Mouse (Mus musculus): Measurements from ENCODE around the gene Bace2. TPM values are rescaled to one million over a fixed set of nuclear protein-coding genes. Genes with fewer than 3 reads are reported as not detected.

The Bace2 gene
- polyA plus RNA-seq, 1 experiment, result 0.53 TPM

DNA sequence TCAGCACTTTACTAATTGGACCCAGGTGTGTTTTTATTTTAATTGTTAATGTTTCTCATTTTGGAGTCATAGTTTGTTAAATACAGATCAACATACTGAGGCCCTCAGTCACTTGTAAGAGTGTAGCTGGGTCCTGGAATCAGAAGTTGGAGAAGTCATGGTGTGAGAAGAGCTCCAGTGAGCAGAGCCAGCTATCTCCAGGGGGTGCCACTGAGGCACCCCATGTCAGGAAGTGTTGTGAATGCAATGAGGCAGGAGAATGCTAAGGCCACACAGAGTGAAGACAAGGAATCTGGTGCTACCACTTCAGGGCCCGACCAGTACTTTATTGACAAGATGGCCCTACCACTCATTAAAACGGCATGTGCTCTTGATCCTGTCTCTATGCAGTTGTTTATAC is 1.9 kb upstream of the Bace2 start:
- H3ac ChIP-seq (ENCODE audit: control insufficient read depth, insufficient read length), result no peak overlapping the region
- H3K4me2 ChIP-seq (ENCODE audit: low read depth), result no peak overlapping the region
- no peak overlapping the region for H3K4me3 ChIP-seq
- no peaks in the 10 kb centered on the region for H3K27me3 ChIP-seq (ENCODE audit: control insufficient read depth, insufficient read depth, insufficient read length)
- TF ChIP-seq REST (IDR thresholded peaks at IDR 0.05; ENCODE audit: insufficient read depth, insufficient read length) (no peak), MYOD1 (IDR thresholded peaks at IDR 0.05; ENCODE audit: control insufficient read depth in 1 of 3, insufficient read length in 2 of 3, low read depth in 2 of 3) (no peak), TCF12 (IDR thresholded peaks at IDR 0.05; ENCODE audit: insufficient read depth, poor library complexity, severe bottlenecking) (no peak), E2F4 (IDR thresholded peaks at IDR 0.05; ENCODE audit: insufficient read depth) (no peak), MAX (IDR thresholded peaks at IDR 0.05; ENCODE audit: low read depth) (no peak), SRF (IDR thresholded peaks at IDR 0.05; ENCODE audit: control insufficient read depth, insufficient read length, low read depth) (no peak), USF1 (IDR thresholded peaks at IDR 0.05; ENCODE audit: low read depth) (no peak), TCF3 (IDR thresholded peaks at IDR 0.05; ENCODE audit: insufficient read length, low read depth) (no peak), POLR2AphosphoS2 (IDR thresholded peaks at IDR 0.05; ENCODE audit: insufficient read length, low read depth) (no peak), CEBPB (IDR thresholded peaks at IDR 0.05; ENCODE audit: insufficient read depth, poor library complexity, severe bottlenecking) (no peak), MYOG (IDR thresholded peaks at IDR 0.05; ENCODE audit: control insufficient read depth in 1 of 3, insufficient read depth in 1 of 3, insufficient read length in 2 of 3, low read depth in 2 of 3) (no peak), POLR2A (IDR thresholded peaks at IDR 0.05; ENCODE audit: insufficient read length, low read depth) (no peak)
- H3K79me2 ChIP-seq (ENCODE audit: control insufficient read depth, insufficient read depth), result no peaks in the 10 kb centered on the region
- no peaks in the 10 kb centered on the region for H3K36me3 ChIP-seq (ENCODE audit: control insufficient read depth, insufficient read depth)

DNA sequence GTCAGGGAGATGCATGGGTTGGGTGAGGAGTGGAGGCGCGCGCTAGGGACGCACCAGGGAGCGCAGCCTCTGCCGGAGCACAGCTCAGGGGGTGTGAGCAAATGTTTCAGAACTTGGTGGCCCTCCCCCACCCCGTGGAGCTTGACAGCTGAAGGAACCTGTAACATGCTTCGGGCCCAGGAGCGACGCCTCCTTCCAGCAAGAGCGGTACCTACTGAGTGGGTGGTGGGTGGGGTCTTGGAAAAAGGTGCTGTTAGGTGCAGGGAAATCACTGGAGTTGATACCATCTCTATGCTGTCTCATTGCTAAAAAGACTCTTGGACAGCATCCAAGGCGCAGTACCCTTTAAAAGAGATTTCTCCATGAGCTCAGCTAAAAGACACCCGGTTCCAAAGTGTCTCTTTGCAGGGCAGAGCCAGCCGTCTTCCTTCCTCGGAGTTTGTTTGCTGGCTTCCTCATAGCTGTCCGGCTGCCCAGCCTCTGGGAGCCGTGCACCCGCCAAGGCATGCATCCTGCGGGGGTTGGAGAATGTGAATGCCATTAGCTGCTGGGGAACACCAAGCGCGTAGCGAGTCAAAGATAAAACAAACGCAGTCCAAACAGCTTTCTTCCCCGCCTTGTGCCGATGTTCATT is 763 bp downstream of the Bace2 start:
- no peak overlapping the region for H3ac ChIP-seq (ENCODE audit: control insufficient read depth, insufficient read length)
- no peaks in the 10 kb centered on the region for H3K27me3 ChIP-seq (ENCODE audit: control insufficient read depth, insufficient read depth, insufficient read length)

DNA sequence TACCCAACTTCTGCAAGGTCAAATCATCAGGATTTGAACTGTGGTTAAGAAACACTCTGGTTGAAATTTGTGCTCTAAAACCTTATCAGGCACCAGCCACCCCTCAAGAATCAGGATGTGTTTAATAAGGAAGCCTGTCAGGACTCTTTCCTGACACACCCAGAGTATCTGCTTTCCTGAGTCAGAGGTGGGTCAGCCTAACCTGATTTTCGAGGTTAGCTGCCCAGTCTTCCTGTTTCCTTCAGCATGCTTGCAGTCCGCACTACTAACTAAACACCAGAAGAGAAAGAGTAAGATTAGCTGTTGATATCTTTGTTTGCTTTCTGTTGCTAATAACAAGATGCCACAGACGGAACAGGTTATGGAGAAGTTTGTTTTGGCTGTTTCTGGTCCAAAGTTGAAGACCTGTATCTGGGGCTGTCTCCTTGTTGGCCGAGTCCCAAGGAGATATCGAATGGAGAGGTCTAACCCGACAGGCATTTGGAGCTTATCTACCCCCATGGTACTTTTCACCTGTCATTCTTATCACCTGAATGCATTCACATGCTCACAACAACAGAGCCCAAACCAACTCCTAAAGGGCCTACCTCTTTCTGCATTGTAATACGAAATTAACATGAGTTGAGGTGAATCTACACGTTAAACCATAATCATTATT is 5.8 kb downstream of the Bace2 start:
- no peaks in the 10 kb centered on the region for H3K79me2 ChIP-seq (ENCODE audit: control insufficient read depth, insufficient read depth)
- no peak overlapping the region for H3K4me3 ChIP-seq
- H3ac ChIP-seq (ENCODE audit: control insufficient read depth, insufficient read length), result no peak overlapping the region
- H3K36me3 ChIP-seq (ENCODE audit: control insufficient read depth, insufficient read depth), result no peaks in the 10 kb centered on the region
- H3K27me3 ChIP-seq (ENCODE audit: control insufficient read depth, insufficient read depth, insufficient read length), result no peaks in the 10 kb centered on the region
- TF ChIP-seq CEBPB (IDR thresholded peaks at IDR 0.05; ENCODE audit: insufficient read depth, poor library complexity, severe bottlenecking) (no peak), E2F4 (IDR thresholded peaks at IDR 0.05; ENCODE audit: insufficient read depth) (no peak)
- H3K4me2 ChIP-seq (ENCODE audit: low read depth), result no peak overlapping the region

More for the DNA sequence above, 763 bp downstream of the Bace2 start:
- no peaks in the 10 kb centered on the region for H3K36me3 ChIP-seq (ENCODE audit: control insufficient read depth, insufficient read depth)
- H3K79me2 ChIP-seq (ENCODE audit: control insufficient read depth, insufficient read depth), result no peaks in the 10 kb centered on the region
- H3K4me2 ChIP-seq (ENCODE audit: low read depth), result peak overlapping the region; percentile 71
- TF ChIP-seq E2F4 (IDR thresholded peaks at IDR 0.05; ENCODE audit: insufficient read depth) (no peak), POLR2A (IDR thresholded peaks at IDR 0.05; ENCODE audit: insufficient read length, low read depth) (no peak), TCF3 (IDR thresholded peaks at IDR 0.05; ENCODE audit: insufficient read length, low read depth) (no peak), MYOD1 (IDR thresholded peaks at IDR 0.05; ENCODE audit: control insufficient read depth in 1 of 3, insufficient read length in 2 of 3, low read depth in 2 of 3) (no peak), POLR2AphosphoS2 (IDR thresholded peaks at IDR 0.05; ENCODE audit: insufficient read length, low read depth) (no peak), TCF12 (IDR thresholded peaks at IDR 0.05; ENCODE audit: insufficient read depth, poor library complexity, severe bottlenecking) (no peak), MYOG (IDR thresholded peaks at IDR 0.05; ENCODE audit: control insufficient read depth in 1 of 3, insufficient read depth in 1 of 3, insufficient read length in 2 of 3, low read depth in 2 of 3) (no peak), REST (IDR thresholded peaks at IDR 0.05; ENCODE audit: insufficient read depth, insufficient read length) (no peak), SRF (IDR thresholded peaks at IDR 0.05; ENCODE audit: control insufficient read depth, insufficient read length, low read depth) (no peak), USF1 (IDR thresholded peaks at IDR 0.05; ENCODE audit: low read depth) (no peak), CEBPB (IDR thresholded peaks at IDR 0.05; ENCODE audit: insufficient read depth, poor library complexity, severe bottlenecking) (no peak)
- no peak overlapping the region for H3K4me3 ChIP-seq

GRCm38 (mm10) chr16:97366141-97366540 is 9.6 kb downstream of the Bace2 start:
- no peaks in the 10 kb centered on the region for H3K36me3 ChIP-seq (ENCODE audit: control insufficient read depth, insufficient read depth)
- TF ChIP-seq USF1 (IDR thresholded peaks at IDR 0.05; ENCODE audit: low read depth) (no peak), POLR2A (IDR thresholded peaks at IDR 0.05; ENCODE audit: insufficient read length, low read depth) (no peak), MYOD1 (IDR thresholded peaks at IDR 0.05; ENCODE audit: control insufficient read depth in 1 of 3, insufficient read length in 2 of 3, low read depth in 2 of 3) (no peak), E2F4 (IDR thresholded peaks at IDR 0.05; ENCODE audit: insufficient read depth) (no peak), SRF (IDR thresholded peaks at IDR 0.05; ENCODE audit: control insufficient read depth, insufficient read length, low read depth) (no peak), TCF12 (IDR thresholded peaks at IDR 0.05; ENCODE audit: insufficient read depth, poor library complexity, severe bottlenecking) (no peak), MYOG (IDR thresholded peaks at IDR 0.05; ENCODE audit: control insufficient read depth in 1 of 3, insufficient read depth in 1 of 3, insufficient read length in 2 of 3, low read depth in 2 of 3) (no peak), TCF3 (IDR thresholded peaks at IDR 0.05; ENCODE audit: insufficient read length, low read depth) (no peak), CEBPB (IDR thresholded peaks at IDR 0.05; ENCODE audit: insufficient read depth, poor library complexity, severe bottlenecking) (no peak), REST (IDR thresholded peaks at IDR 0.05; ENCODE audit: insufficient read depth, insufficient read length) (no peak), POLR2AphosphoS2 (IDR thresholded peaks at IDR 0.05; ENCODE audit: insufficient read length, low read depth) (no peak), MAX (IDR thresholded peaks at IDR 0.05; ENCODE audit: low read depth) (no peak)
- H3ac ChIP-seq (ENCODE audit: control insufficient read depth, insufficient read length), result no peak overlapping the region
- H3K4me2 ChIP-seq (ENCODE audit: low read depth), result no peak overlapping the region
- H3K27me3 ChIP-seq (ENCODE audit: control insufficient read depth, insufficient read depth, insufficient read length), result no peaks in the 10 kb centered on the region
- H3K79me2 ChIP-seq (ENCODE audit: control insufficient read depth, insufficient read depth), result no peaks in the 10 kb centered on the region
- no peak overlapping the region for H3K4me3 ChIP-seq

Measured in myocyte (in vitro differentiated cells).